Comparison of ENCODE assay signal across 16 mouse cellular contexts in genomic region chr11:100946862-100947261, GRCm38 (mm10). TPM values are rescaled to one million over a fixed set of nuclear protein-coding genes. Genes with fewer than 3 reads are reported as not detected.
A peak's percentile ranks its signal among the peaks of the same experiment; 100 is the strongest.
DNase-seq lines count a peak whose midpoint lies in the region; ATAC-seq lines count a peak whose summit lies in the region.
"Had no signal": no experiment of that assay in that cellular context is flagged by ENCODE, and none has a peak within 500 bp of the region (broad histone marks: within the 10 kb centered on the region; RNA-seq: fewer than 3 reads in every experiment).

No protein-coding gene starts in this region.

- H3K4me1 ChIP-seq in hindbrain, embryonic 16.5 days (ENCODE audit: control insufficient read depth, insufficient read depth, low read depth, low read length): no peaks in the 10 kb centered on the region
- no peaks in the 10 kb centered on the region; the same call in 1 of the 2 replicates for H3K4me1 ChIP-seq in hindbrain, embryonic 12.5 days
- H3K4me1 ChIP-seq: forebrain, embryonic 15.5 days had no signal

- DNase-seq in adrenal gland, postnatal 14 days: peak; percentile 47
- DNase-seq in adrenal gland, postnatal 25 days: no peak
- peak; percentile 44 for DNase-seq in lung, postnatal 10 days
- no peak for DNase-seq in lung, postnatal 14 days
- DNase-seq in kidney, postnatal 14 days: peak; percentile 48
- DNase-seq: cerebellum, adult 11 months; gastrocnemius, postnatal 10 days; retina, postnatal 1 day; spleen, adult 18-20 months had no signal

- H3K9ac ChIP-seq in hindbrain, embryonic 16.5 days (ENCODE audit: low read depth, low read length): no peak overlapping the region
- H3K9ac ChIP-seq in hindbrain, embryonic 12.5 days: no peak overlapping the region
- H3K9ac ChIP-seq: embryonic facial prominence, embryonic 15.5 days; forebrain, embryonic 15.5 days; liver, embryonic 12.5 days had no signal

- 29% methylated on average over 4 of the region's 4 CpGs for WGBS in hindbrain, embryonic 16.5 days
- 43% methylated on average over 4 of the region's 4 CpGs for whole genome bisulfite sequencing in hindbrain, embryonic 12.5 days

- no peaks in the 10 kb centered on the region for H3K9me3 ChIP-seq in hindbrain, embryonic 16.5 days (ENCODE audit: control insufficient read depth, low read length)
- peaks cover 7% of the 10 kb centered on the region; the same call in 1 of the 2 replicates for H3K9me3 ChIP-seq in hindbrain, embryonic 12.5 days (replicated peaks)
- H3K9me3 ChIP-seq: embryonic facial prominence, embryonic 15.5 days; forebrain, embryonic 15.5 days had no signal

- no peak overlapping the region for H3K27ac ChIP-seq in hindbrain, embryonic 16.5 days (ENCODE audit: low read depth, low read length)
- H3K27ac ChIP-seq in hindbrain, embryonic 12.5 days: no peak overlapping the region
- H3K27ac ChIP-seq: embryonic facial prominence, embryonic 15.5 days; forebrain, embryonic 15.5 days; liver, embryonic 12.5 days had no signal

- no peak overlapping the region for H3K4me2 ChIP-seq in hindbrain, embryonic 16.5 days (ENCODE audit: low read length)
- H3K4me2 ChIP-seq in hindbrain, embryonic 12.5 days (replicated peaks): no peak overlapping the region
- H3K4me2 ChIP-seq: embryonic facial prominence, embryonic 15.5 days; forebrain, embryonic 15.5 days; liver, embryonic 12.5 days had no signal

- H3K27me3 ChIP-seq in hindbrain, embryonic 16.5 days (replicated peaks; ENCODE audit: control insufficient read depth, insufficient read depth, low read length): no peaks in the 10 kb centered on the region
- no peaks in the 10 kb centered on the region for H3K27me3 ChIP-seq in hindbrain, embryonic 12.5 days
- H3K27me3 ChIP-seq: embryonic facial prominence, embryonic 15.5 days; liver, embryonic 12.5 days had no signal

- H3K4me3 ChIP-seq in hindbrain, embryonic 16.5 days (ENCODE audit: low read length): no peak overlapping the region
- H3K4me3 ChIP-seq in hindbrain, embryonic 12.5 days: no peak overlapping the region
- H3K4me3 ChIP-seq: embryonic facial prominence, embryonic 15.5 days; forebrain, embryonic 15.5 days; liver, embryonic 12.5 days had no signal

- no peaks in the 10 kb centered on the region for H3K36me3 ChIP-seq in hindbrain, embryonic 16.5 days (ENCODE audit: control insufficient read depth, insufficient read depth, low read length)
- H3K36me3 ChIP-seq in hindbrain, embryonic 12.5 days: 0 out of 2 replicates have a peak, but pooled peaks cover 2% of the 10 kb centered on the region
- H3K36me3 ChIP-seq: embryonic facial prominence, embryonic 15.5 days; forebrain, embryonic 15.5 days; liver, embryonic 12.5 days had no signal

- peak; percentile 76 for ATAC-seq in hindbrain, embryonic 16.5 days
- ATAC-seq in hindbrain, embryonic 12.5 days (ENCODE audit: low FRiP score): no peak
- ATAC-seq in erythroblast, adult 5-6 weeks (replicated peaks; ENCODE audit: low FRiP score, poor library complexity, severe bottlenecking): no peak
- ATAC-seq: forebrain, embryonic 15.5 days; intestine, postnatal 0 days had no signal

RNA-seq across cellular contexts. Expression of gene Stat3, which starts 7.5 kb away (rescaled TPM):
- 75.1 and 82.4 TPM in 2 replicates for total RNA-seq in adrenal gland, postnatal 14 days (2021)
- total RNA-seq in adrenal gland, postnatal 25 days (2021): 81.5 and 88.6 TPM in 2 replicates
- polyA plus RNA-seq in hindbrain, embryonic 16.5 days (2015; fragmentation: Nextera tagmentation; extraction: Ambion mirVana): 49.2 and 49.5 TPM in 2 replicates
- 41.4 and 47.4 TPM in 2 replicates for polyA plus RNA-seq in hindbrain, embryonic 12.5 days (2016; fragmentation: Nextera tagmentation; extraction: Ambion mirVana)
- 16.7 and 43.4 TPM in 2 replicates for total RNA-seq in erythroblast, adult 5-6 weeks (2015; ENCODE audit: low replicate concordance)
- total RNA-seq in erythroblast, adult 5-6 weeks (2017; ENCODE audit: low replicate concordance): 37.8 and 51.4 TPM in 2 replicates

RNA-seq across cellular contexts. Expression of gene Cavin1, which starts 23.8 kb away (rescaled TPM):
- total RNA-seq in adrenal gland, postnatal 14 days (2021): 290 and 306 TPM in 2 replicates
- total RNA-seq in adrenal gland, postnatal 25 days (2021): 224 and 271 TPM in 2 replicates
- polyA plus RNA-seq in hindbrain, embryonic 16.5 days (2015; fragmentation: Nextera tagmentation; extraction: Ambion mirVana): 47.0 and 61.8 TPM in 2 replicates
- 51.4 and 63.2 TPM in 2 replicates for polyA plus RNA-seq in hindbrain, embryonic 12.5 days (2016; fragmentation: Nextera tagmentation; extraction: Ambion mirVana)
- 0.63 TPM in 1 of 2 replicates, not detected in the other for total RNA-seq in erythroblast, adult 5-6 weeks (2015; ENCODE audit: low replicate concordance)
- 1.1 TPM in 1 of 2 replicates, not detected in the other for total RNA-seq in erythroblast, adult 5-6 weeks (2017; ENCODE audit: low replicate concordance)

Comparison
In these comparisons a context has a peak if more than half of its experiments do, and no peak if none do; other contexts are left out.
1. DNase-seq: peak in adrenal gland, postnatal 14 days (single experiment), lung, postnatal 10 days (single experiment) and kidney, postnatal 14 days (single experiment); none in adrenal gland, postnatal 25 days (single experiment) and lung, postnatal 14 days (single experiment).
2. RNA of gene Cavin1, which starts 23.8 kb away (total RNA-seq): 290 to 306 TPM in adrenal gland, postnatal 14 days and 224 to 271 TPM in adrenal gland, postnatal 25 days; 0.63 to 1.1 TPM in erythroblast, adult 5-6 weeks; every median in the first group is over 100 times any median in the second.